Mouse (Mus musculus) heart, embryonic 16.5 days (tissue): ENCODE data around the gene Fmnl3. TPM values are rescaled to one million over a fixed set of nuclear protein-coding genes. Genes with fewer than 3 reads are reported as not detected.

Source experiments
- ATAC-seq: fragments of 200-750 bp; cut with Nextera tagmentation; replicated peaks from 2 replicates; pipeline ENCODE4 v1.8.0; 2017; ENCODE audit warnings: moderate number of reproducible peaks; ENCODE audit not compliant: insufficient read depth, low FRiP score; ENCODE audit errors: extremely low read depth
- H3K27ac ChIP-seq: fragments of 300-500 bp; sonication (generic); 2 replicates; pipeline ENCODE4 v1.5.1; 2014; ENCODE audit warnings: mild to moderate bottlenecking, low read length, control low read depth, moderate library complexity
- H3K27me3 ChIP-seq: fragments of 300-500 bp; sonication (generic); 2 replicates; pipeline ENCODE4 v1.6.1; 2014; ENCODE audit warnings: low read length, mixed read lengths; ENCODE audit not compliant: control insufficient read depth, insufficient read depth
- H3K36me3 ChIP-seq: fragments of 300-500 bp; sonication (generic); 2 replicates; pipeline ENCODE4 v1.6.1; 2014; ENCODE audit not compliant: control insufficient read depth, insufficient read depth
- H3K4me1 ChIP-seq: fragments of 300-500 bp; sonication (generic); 2 replicates; pipeline ENCODE4 v1.6.1; 2014; ENCODE audit warnings: low read length, mixed read lengths; ENCODE audit not compliant: control insufficient read depth, insufficient read depth
- H3K4me2 ChIP-seq: fragments of 300-500 bp; sonication (generic); 2 replicates; pipeline ENCODE4 v1.6.1; 2014; ENCODE audit warnings: low read depth, mild to moderate bottlenecking, control low read depth, low read length
- H3K4me3 ChIP-seq: fragments of 300-500 bp; sonication (generic); 2 replicates; pipeline ENCODE4 v1.5.1; 2014; ENCODE audit warnings: mild to moderate bottlenecking, control low read depth, low read length
- H3K9ac ChIP-seq: fragments of 300-500 bp; sonication (generic); 2 replicates; pipeline ENCODE4 v1.6.1; 2014; ENCODE audit warnings: low read length, control low read depth
- H3K9me3 ChIP-seq: fragments of 300-500 bp; sonication (generic); replicated peaks from 2 replicates; pipeline ENCODE4 v1.6.1; 2016; ENCODE audit warnings: low read length; ENCODE audit not compliant: control insufficient read depth
- WGBS: fragments of 180-500 bp; shearing (Covaris S2); extraction: QIAGEN DNeasy Blood & Tissue Kit; methylation state at CpG from one replicate; pipeline ENCODE4 v1.1.7; 2014; 5-methylcytosine and 5-hydroxymethylcytosine counted together
- polyA plus RNA-seq: library from polyadenylated mRNA; unstranded; fragments of >200 nt; fragmentation: Nextera tagmentation; extraction: Ambion mirVana; gene quantifications from 2 replicates; pipeline ENCODE4 v1.2.1, GENCODE M21; 2015

Fmnl3 gene
- 13.0 and 16.6 TPM in 2 replicates for polyA plus RNA-seq

DNA sequence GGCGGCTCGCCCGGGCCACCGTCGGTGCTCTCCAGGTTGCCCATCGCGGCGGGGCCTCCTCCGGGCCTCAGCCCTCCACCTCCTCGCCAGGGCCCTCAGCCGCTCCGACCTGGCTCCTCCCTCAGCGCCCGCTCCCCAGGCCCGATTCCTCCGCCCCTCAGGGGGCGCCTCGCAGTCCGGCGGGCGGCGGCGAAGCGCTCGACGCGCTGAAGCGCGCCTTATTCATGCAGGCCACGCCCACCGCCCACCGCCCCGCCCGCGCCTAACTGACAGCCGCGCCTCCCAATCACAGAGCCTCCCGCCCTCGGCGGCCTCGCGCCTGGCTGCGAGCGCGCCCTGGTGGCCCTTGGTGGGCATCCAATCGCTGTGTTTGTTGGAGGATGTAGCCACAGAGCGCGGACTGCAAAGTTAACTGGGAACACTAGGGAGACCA lies at the start of gene Fmnl3:
Gene Fmnl3 (minus strand): TSS at position 224 of the 433 bp plus-strand sequence.
- peaks cover 12% of the 10 kb centered on the region for H3K4me1 ChIP-seq
- WGBS: under 1% methylated on average over 42 of the region's 48 CpGs
- ATAC-seq: peak; percentile 96
- H3K4me2 ChIP-seq: peak within 1 kb of the TSS; percentile 74
- no peaks in the 10 kb centered on the region for H3K36me3 ChIP-seq
- no peaks in the 10 kb centered on the region for H3K9me3 ChIP-seq
- H3K27ac ChIP-seq: peak within 1 kb of the TSS; percentile 91
- H3K9ac ChIP-seq: peak within 1 kb of the TSS; percentile 96
- H3K4me3 ChIP-seq: peak within 1 kb of the TSS; percentile 93
- no peaks in the 10 kb centered on the region for H3K27me3 ChIP-seq

DNA sequence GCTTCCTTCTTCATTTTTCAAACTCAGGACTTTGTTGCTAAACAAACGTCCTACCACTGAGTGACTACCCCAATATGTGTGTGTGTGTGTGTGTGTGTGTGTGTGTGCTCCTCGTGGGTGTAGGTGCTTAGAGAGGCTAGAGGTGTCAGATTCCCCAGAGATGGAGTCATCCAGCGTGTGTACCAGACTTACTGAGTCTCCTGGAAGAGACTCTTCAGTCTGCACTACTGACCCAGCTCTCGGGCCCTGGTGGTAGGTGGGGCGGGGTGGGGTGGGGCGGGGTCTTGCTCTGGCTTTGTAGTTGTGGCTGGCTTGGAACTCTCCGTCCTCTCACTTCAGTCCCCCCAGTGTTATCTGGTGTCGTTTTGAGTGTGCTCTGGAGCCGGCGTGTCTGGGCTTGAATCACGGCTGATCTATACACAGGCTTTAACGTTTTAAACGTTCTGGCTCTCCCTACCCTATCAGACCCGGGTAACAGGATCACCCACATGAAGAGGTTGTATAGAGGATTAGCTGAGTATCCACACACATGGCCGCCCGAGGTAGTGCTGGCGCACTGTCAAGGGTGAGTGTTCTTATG lies 47.5 kb upstream of the Fmnl3 start:
- Histone ChIP-seq H3K4me1 (peaks cover 23% of the 10 kb centered on the region), H3K9ac (peak overlapping the region; percentile 40), H3K27ac (peak overlapping the region; percentile 52), H3K36me3 (0 out of 2 replicates have a peak, but pooled peaks cover under 1% of the 10 kb centered on the region), H3K9me3 (no peaks in the 10 kb centered on the region), H3K4me2 (peak overlapping the region; percentile 15), H3K4me3 (no peak overlapping the region), H3K27me3 (no peaks in the 10 kb centered on the region)
- WGBS: 16% methylated on average over 17 of the region's 17 CpGs
- peak; percentile 29; the same call in 1 of the 2 replicates for ATAC-seq

DNA sequence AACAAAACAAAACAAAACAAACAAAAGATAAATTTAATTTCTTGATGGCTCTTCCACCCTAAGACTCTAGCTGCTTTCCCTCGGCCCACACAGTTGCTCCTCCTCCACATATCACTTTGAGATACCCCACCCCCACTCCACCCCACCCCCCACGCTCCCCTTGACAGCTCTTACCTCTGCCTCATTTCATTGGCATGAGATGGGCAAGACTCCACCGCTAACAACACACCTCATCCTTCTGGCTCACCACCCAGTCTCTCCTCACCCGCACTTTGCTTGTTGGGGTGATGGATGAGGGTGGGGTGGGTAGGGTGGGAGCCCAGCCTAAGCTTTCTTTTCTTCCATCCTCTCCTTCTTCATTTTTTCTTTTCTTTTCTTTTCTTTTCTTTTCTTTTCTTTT lies 46.7 kb upstream of the Fmnl3 start:
- WGBS: 20% methylated on average over 4 of the region's 4 CpGs
- Histone ChIP-seq H3K4me1 (peaks cover 23% of the 10 kb centered on the region), H3K9me3 (no peaks in the 10 kb centered on the region), H3K4me3 (no peak overlapping the region), H3K9ac (peak overlapping the region; percentile 54), H3K36me3 (no peaks in the 10 kb centered on the region), H3K27ac (no peak overlapping the region), H3K4me2 (peak overlapping the region; percentile 32), H3K27me3 (no peaks in the 10 kb centered on the region)
- ATAC-seq: no peak

DNA sequence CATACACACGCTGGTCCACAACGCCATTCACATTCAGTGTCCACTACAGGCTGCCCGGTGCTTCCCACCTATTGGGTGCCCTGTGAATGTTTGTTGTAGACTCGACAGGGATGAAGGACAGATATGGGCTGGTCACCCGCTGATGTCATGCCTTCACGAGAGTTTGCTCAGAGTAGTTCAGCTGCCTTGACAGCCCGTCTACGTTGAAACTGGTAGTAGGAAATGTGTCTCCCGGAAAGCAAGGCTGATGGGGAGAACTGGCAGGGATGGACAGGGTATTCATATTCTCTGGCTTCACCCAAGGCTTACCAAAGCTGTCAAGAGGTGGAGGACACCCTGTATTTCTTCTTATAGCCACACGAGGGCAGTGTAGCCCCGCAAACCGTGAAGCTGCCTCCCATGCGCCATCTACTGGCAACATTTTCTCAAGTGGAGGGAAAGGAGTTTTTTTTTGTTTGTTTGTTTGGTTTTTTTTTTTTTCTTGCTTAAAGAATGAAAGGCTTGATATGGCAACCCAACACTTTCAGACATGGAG lies 46.1 kb upstream of the Fmnl3 start:
- no peak for ATAC-seq
- no peak overlapping the region for H3K27ac ChIP-seq

DNA sequence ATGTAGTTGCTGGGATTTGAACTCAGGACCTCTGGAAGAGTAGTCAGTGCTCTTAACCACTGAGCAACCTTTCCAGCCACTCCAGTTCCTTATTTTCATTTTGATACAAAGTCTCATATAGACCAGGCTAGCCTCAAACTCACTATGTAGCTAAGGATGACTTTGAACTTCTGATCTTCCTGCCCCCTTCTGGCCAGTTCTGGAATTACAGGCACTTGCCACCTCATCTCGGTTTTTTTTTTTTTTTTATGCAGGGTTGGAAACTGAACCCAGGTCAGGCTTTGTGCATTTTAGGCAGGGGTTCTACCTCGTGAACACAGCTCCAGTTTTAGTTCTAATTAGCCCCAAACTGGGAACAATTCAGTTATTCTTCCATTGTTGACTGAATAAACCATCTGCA lies 45.5 kb upstream of the Fmnl3 start:
- no peak for ATAC-seq
- no peak overlapping the region for H3K27ac ChIP-seq
- no peak overlapping the region for H3K4me3 ChIP-seq
- H3K9me3 ChIP-seq: no peaks in the 10 kb centered on the region
- H3K27me3 ChIP-seq: no peaks in the 10 kb centered on the region
- no peaks in the 10 kb centered on the region for H3K36me3 ChIP-seq
- no peak overlapping the region for H3K9ac ChIP-seq
- H3K4me1 ChIP-seq: peaks cover 19% of the 10 kb centered on the region
- WGBS: 14% methylated on average over 2 of the region's 2 CpGs
- no peak overlapping the region for H3K4me2 ChIP-seq

More for the DNA sequence above, 46.1 kb upstream of the Fmnl3 start:
- H3K4me3 ChIP-seq: no peak overlapping the region
- H3K9me3 ChIP-seq: no peaks in the 10 kb centered on the region
- peaks cover 23% of the 10 kb centered on the region for H3K4me1 ChIP-seq
- H3K27me3 ChIP-seq: no peaks in the 10 kb centered on the region
- WGBS: 14% methylated on average over 13 of the region's 13 CpGs
- no peaks in the 10 kb centered on the region for H3K36me3 ChIP-seq
- peak overlapping the region; percentile 32 for H3K4me2 ChIP-seq
- H3K9ac ChIP-seq: peak overlapping the region; percentile 54

DNA sequence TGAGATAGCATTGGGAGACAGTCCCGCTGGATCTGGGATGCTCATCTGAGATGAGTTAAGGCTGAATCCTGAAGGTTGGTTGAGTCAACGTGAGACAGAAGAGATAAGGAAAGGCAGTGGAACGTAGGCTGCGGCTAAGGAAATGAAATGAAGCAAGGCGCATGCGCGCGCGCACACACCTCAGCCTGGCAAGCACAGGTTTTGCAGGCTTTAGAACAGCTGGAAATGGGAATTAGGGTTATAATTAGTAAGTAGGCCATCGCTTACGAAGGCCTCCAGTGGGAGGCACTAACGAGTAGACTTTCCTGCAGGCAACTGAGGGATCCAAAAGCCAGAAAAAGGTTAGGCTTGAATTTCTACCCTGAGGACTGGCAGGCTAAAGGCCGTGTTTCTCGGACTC lies 41.5 kb upstream of the Fmnl3 start:
- WGBS: 48% methylated on average over 14 of the region's 14 CpGs

DNA sequence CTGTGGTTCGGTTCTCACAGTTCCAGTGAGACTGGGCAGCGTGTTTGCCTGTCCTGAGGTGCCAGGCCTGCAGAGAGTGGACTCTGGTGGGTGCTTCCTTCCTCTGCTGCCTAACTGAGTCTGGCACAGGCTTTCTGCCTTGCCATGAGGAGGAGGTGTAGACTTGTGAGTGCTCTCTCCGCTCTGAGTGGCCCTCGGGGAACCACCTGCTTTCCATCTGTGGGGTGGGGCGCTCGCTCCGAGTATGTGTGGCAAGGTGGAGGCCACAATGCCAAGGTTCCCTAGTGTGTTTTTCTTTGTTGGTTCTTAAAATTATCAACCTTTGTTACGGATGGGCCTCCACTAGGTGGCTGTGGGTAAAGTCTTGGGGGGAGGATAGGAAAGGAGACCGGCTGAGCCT lies 38.6 kb upstream of the Fmnl3 start:
- H3K27ac ChIP-seq: no peak overlapping the region
- H3K4me2 ChIP-seq: no peak overlapping the region
- ATAC-seq: no peak
- H3K4me1 ChIP-seq: no peaks in the 10 kb centered on the region
- H3K4me3 ChIP-seq: no peak overlapping the region
- H3K9ac ChIP-seq: no peak overlapping the region
- no peaks in the 10 kb centered on the region for H3K27me3 ChIP-seq
- no peaks in the 10 kb centered on the region for H3K9me3 ChIP-seq
- H3K36me3 ChIP-seq: peaks cover 48% of the 10 kb centered on the region
- WGBS: 90% methylated on average over 9 of the region's 9 CpGs

More for the DNA sequence above, 41.5 kb upstream of the Fmnl3 start:
- no peak overlapping the region for H3K27ac ChIP-seq
- ATAC-seq: no peak
- peaks cover 28% of the 10 kb centered on the region for H3K36me3 ChIP-seq
- no peaks in the 10 kb centered on the region for H3K27me3 ChIP-seq
- H3K9me3 ChIP-seq: no peaks in the 10 kb centered on the region
- peak overlapping the region; percentile 17; the same call in 1 of the 2 replicates for H3K4me2 ChIP-seq
- peaks cover 1% of the 10 kb centered on the region for H3K4me1 ChIP-seq
- H3K9ac ChIP-seq: no peak overlapping the region
- H3K4me3 ChIP-seq: no peak overlapping the region

DNA sequence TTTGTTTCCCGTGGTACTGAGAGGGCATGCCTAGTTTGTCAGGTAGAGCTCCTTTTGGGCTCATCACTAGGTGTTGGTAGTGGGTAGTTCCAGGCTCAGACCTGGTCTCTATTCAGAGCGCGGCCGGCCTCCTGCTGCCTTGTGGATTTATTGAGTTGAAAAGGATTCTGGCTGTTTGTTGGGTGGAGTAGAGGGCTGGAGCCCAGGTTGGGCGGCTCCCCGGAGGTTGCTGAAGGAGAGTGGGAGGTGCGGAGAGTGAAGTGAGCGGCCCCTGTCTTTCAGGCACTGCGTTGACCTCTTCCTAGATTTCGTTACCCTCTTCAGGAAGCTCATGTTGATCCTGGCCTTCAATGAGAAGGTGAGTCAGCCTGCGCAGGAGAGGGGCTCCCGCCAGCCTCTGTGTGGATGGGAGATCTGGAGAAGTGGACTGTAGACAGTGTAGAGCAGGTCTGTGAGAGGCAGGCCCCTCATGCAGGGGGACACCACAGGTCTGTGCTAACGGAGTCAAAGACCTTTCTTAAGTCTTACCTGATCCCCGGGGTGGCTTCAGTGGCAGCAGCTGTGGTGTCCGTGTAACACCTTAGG lies 36.8 kb upstream of the Fmnl3 start:
- Histone ChIP-seq H3K4me2 (no peak overlapping the region), H3K27ac (no peak overlapping the region), H3K4me3 (no peak overlapping the region), H3K4me1 (no peaks in the 10 kb centered on the region), H3K27me3 (no peaks in the 10 kb centered on the region), H3K36me3 (peaks cover 58% of the 10 kb centered on the region), H3K9me3 (no peaks in the 10 kb centered on the region), H3K9ac (no peak overlapping the region)
- ATAC-seq: no peak
- WGBS: 89% methylated on average over 15 of the region's 15 CpGs

DNA sequence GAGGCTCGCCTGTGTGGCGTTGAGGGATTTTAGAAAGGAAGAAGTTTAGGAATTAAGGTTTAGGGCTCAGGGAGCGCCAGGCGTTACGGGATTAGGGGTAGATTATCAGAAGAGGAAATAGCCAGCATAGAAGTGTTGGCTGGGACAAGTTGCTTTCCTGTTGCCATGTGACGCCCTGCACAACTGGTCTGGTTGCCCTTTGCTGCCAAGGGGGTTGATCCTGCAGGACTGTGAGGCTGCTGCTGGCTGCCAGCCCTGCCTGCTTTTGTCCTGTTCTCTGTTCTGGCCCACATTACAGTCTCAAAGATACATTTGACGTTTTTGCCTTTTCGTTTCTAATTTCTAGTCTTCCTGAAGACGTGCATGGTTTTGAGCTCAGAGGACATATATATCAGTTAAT lies 34.9 kb upstream of the Fmnl3 start:
- Histone ChIP-seq H3K4me2 (no peak overlapping the region), H3K9ac (no peak overlapping the region), H3K4me3 (no peak overlapping the region), H3K27me3 (no peaks in the 10 kb centered on the region), H3K4me1 (peaks cover 5% of the 10 kb centered on the region), H3K27ac (no peak overlapping the region), H3K9me3 (no peaks in the 10 kb centered on the region), H3K36me3 (peaks cover 61% of the 10 kb centered on the region)
- no peak for ATAC-seq
- 78% methylated on average over 9 of the region's 9 CpGs for WGBS
